Mouse (Mus musculus) cortical plate, adult 2 months (tissue): ENCODE measurements around the gene Lrrc8c. TPM values are rescaled to one million over a fixed set of nuclear protein-coding genes. Genes with fewer than 3 reads are reported as not detected.

Source experiments
- H3K27ac ChIP-seq: fragments of 200-500 bp; 2 replicates; pipeline ENCODE4 v1.5.1; 2012; ENCODE audit warnings: low read length, control low read depth, inconsistent platforms; ENCODE audit not compliant: insufficient read depth
- H3K4me1 ChIP-seq: fragments of 200-500 bp; 2 replicates; pipeline ENCODE4 v1.6.1; 2011; ENCODE audit warnings: low read length; ENCODE audit not compliant: control insufficient read depth, insufficient read depth
- H3K4me3 ChIP-seq: fragments of 200-500 bp; 2 replicates; pipeline ENCODE4 v1.5.1; 2011; ENCODE audit warnings: mild to moderate bottlenecking, low read length, control low read depth; ENCODE audit not compliant: insufficient read depth
- CTCF ChIP-seq: fragments of 200-500 bp; IDR thresholded peaks from 2 replicates; pipeline ENCODE4 v1.5.1; 2011; ENCODE audit warnings: mild to moderate bottlenecking, control low read depth, low read length; ENCODE audit not compliant: insufficient read depth; ENCODE audit errors: extremely low read depth
- POLR2A ChIP-seq: fragments of 200-500 bp; IDR thresholded peaks from 2 replicates; pipeline ENCODE4 v1.6.1; 2011; ENCODE audit warnings: mild to moderate bottlenecking, low read length, control low read depth; ENCODE audit not compliant: insufficient read depth; ENCODE audit errors: extremely low read depth
- polyA plus RNA-seq: library from polyadenylated mRNA; depleted of rRNA; stranded (reverse); fragments of >200 nt; gene quantifications from 2 replicates; pipeline ENCODE4 v1.2.3, GENCODE M21; 2012; rRNA removed

Lrrc8c gene
- polyA plus RNA-seq, result 13.1 and 14.0 TPM in 2 replicates

DNA sequence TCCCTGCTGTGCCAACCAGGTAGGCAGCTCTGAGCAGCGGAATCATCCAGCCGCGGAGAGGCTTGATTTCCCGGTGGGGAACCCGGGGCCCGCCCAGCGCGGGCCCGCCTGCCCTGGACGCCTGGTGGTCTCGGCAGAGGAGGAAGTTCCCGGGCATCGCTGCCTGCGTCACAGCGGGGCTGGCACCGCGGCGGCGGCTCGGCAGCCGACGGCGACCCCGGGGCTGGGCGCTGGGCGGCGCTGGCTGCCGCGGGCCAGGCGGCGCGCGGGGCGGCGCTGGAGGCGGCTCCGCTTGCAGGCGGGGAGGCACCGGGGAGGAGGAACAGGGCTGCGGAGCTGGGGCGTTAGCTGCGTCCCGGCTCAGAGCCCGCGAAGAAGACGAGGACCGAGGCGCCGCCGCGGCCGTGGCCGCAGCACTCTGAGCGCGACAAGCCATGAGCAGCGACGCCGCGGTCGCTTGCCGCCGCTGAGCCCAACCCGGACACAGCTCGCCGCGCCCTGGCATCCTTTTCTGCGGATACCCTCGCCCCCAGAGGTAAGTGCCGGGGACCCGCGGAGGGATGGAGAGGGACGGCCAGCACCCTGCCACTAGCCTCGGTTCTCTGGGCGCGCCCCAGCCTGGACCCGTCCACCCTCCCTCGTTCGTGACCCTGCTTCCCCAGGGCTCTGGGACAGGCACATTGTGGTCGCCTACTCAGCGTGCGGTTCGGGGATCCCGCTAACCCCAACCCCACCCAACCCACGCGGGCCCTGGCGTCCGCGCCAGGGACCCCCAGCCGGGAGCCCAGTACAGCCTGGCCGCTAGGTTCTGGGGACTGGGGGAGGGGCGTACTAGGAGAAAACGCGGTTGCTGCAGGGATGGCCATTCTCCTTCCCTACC is at the start of gene Lrrc8c:
Gene Lrrc8c, plus strand, starts transcription at position 293 of the 880 bp plus-strand sequence.
- Histone ChIP-seq H3K27ac (peak within 1 kb of the TSS; percentile 99), H3K4me1 (peaks cover 6% of the 10 kb centered on the region), H3K4me3 (peak within 1 kb of the TSS; percentile 100)
- TF ChIP-seq POLR2A (peak; percentile 61), CTCF (no peak)

DNA sequence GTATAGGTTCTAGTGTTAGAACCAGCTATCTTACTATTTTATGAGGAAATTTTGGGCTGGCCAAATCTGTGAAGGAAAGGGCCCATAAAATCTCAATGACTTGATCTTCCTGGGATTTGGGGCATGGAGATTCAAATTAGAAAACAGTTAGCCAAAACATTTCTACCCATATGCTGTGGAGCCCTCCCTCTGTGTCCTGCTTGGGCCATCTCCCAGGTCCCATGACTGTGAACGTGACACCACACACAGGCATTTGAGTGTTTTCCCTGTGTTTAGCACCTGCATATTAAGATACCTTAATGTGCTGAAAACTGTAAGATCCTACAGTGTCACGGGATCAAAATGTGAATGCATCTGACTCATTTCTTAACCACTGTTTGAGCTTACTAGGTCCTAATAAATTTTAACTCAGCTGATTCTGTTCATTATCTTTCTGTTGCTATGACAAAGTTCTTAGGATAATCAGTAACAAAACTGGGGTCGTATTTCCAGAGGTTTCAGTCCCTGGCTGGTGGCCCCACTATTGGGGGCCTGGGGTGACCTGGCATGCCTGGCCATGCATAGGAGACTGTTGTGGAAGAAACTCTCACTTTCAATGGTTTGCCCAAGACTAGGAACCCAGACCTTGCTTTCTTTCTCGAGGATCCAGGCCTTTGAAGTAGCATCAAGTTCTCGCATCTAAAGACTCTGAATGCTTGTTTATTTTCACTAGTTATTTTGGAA is 46.0 kb upstream of the Lrrc8c start:
- no peak overlapping the region for H3K4me3 ChIP-seq
- peak overlapping the region; percentile 30; the same call in 1 of the 2 replicates for H3K27ac ChIP-seq
- no peak for TF ChIP-seq CTCF
- TF ChIP-seq POLR2A, result no peak
- no peaks in the 10 kb centered on the region for H3K4me1 ChIP-seq

DNA sequence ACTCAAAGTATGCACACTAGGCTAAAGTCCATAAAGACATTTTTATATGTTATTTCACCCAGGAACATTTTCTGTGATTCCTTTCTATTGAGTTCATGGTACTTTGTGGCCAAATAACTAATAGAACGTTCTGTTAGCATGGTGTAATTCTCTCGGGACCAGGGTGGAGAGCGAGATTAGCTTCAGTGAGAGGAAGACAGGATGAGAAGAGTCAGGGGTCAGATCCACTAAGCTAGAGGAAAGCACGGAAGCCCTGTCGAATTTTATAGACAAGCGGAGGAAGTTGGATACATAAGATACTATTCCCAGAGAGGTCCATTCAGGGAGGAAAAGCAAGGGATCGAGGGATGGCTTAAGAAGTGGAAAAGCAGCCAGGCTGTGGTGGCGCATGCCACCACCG is 41.7 kb upstream of the Lrrc8c start:
- no peak overlapping the region for H3K27ac ChIP-seq
- no peak overlapping the region for H3K4me3 ChIP-seq
- H3K4me1 ChIP-seq, result no peaks in the 10 kb centered on the region
- TF ChIP-seq POLR2A (no peak), CTCF (no peak)

DNA sequence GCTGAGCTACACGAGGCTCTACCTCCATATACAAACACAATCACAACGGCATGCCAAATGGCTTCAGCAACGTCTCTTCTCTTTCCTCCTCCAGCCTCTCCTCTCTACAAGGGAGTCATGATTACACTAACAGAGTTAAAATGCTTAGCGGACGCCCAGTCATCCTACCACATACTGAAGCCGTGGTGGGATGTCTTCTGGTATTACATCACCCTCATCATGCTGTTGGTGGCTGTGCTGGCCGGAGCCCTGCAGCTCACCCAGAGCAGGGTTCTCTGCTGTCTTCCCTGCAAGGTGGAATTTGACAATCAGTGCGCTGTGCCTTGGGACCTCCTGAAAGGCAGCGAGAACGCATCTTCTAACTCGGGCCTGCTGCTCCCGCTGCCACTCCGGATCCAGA is 39.5 kb upstream of the Lrrc8c start:
- Histone ChIP-seq H3K4me1 (0 out of 2 replicates have a peak, but pooled peaks cover 2% of the 10 kb centered on the region), H3K27ac (no peak overlapping the region), H3K4me3 (no peak overlapping the region)
- no peak for TF ChIP-seq CTCF
- no peak for TF ChIP-seq POLR2A

DNA sequence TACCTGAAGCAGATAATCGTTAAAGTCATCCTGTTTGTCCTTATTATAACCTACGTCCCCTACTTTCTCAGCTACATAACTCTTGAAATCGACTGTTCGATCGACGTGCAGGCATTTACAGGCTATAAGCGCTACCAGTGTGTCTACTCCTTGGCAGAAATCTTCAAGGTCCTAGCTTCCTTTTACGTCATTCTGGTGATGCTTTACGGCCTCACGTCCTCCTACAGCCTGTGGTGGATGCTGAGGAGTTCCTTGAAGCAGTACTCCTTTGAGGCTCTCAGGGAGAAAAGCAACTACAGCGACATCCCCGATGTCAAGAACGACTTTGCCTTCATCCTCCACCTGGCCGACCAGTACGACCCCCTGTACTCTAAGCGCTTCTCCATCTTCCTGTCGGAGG is 38.6 kb upstream of the Lrrc8c start:
- Histone ChIP-seq H3K27ac (no peak overlapping the region), H3K4me3 (no peak overlapping the region), H3K4me1 (0 out of 2 replicates have a peak, but pooled peaks cover 3% of the 10 kb centered on the region)
- no peak for TF ChIP-seq POLR2A
- TF ChIP-seq CTCF, result no peak

DNA sequence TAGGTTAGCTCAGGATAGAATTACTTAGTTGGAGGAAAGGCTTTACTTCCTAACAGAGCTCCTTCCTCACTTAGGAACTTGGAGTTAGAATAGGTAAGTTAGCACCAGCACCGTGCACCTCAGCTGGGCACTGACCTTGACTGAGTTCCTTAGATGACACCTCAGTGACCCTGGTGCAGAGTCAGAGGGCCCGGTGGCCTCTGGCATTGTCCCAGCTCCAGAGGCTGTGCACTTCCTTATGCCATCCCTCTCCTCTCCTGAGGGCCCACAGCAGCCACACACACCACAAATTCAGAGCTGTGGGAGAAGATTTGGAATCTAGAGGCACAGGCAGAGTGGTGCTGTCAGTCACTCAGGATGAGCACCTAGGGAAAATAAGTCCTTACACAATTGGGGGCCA is 35.6 kb upstream of the Lrrc8c start:
- Histone ChIP-seq H3K4me1 (0 out of 2 replicates have a peak, but pooled peaks cover 3% of the 10 kb centered on the region), H3K4me3 (no peak overlapping the region), H3K27ac (peak overlapping the region; percentile 18; the same call in 1 of the 2 replicates)
- TF ChIP-seq CTCF, result no peak
- TF ChIP-seq POLR2A, result no peak

DNA sequence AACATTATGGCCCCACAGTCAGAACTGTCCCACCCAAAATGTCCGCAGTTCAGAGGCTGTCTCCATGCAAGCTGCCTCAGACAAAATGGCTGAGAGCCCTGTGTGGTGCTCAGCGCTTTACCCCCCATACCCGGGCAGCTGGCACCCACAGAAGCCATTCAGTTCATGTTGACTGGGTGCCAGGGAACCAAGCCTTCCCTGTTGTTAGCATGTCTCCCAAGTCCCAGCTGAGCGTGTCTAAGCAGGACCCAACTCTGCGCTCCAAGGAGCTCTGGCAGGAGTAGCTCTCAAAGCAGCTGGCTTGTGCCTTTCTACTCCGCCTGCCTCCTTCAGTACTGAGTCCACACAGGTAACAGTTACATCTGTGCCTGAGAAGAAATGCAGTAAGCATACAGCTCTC is 34.9 kb upstream of the Lrrc8c start:
- Histone ChIP-seq H3K4me3 (no peak overlapping the region), H3K27ac (peak overlapping the region; percentile 18)
- no peak for TF ChIP-seq CTCF
- no peak for TF ChIP-seq POLR2A

DNA sequence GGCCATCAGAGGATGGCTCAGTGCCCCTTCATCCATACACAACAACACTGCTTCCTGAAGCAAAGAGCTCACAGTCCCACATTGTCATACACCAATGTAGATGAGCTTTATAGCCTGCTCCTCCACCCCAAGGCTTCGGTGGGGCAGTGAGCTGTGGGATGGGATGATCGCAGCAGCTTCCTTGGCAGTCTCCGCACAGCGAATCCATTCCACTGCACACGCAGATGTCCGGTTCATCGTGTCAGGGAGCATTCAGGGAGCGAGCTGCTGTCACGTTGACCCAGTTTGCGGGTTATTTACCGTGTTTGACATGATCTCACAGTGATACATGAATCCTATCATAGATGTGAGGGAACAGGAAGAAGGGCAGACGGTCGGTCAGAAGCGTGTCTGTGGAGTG is 34.3 kb upstream of the Lrrc8c start:
- TF ChIP-seq POLR2A (no peak), CTCF (no peak)
- Histone ChIP-seq H3K27ac (no peak overlapping the region), H3K4me1 (0 out of 2 replicates have a peak, but pooled peaks cover 3% of the 10 kb centered on the region), H3K4me3 (no peak overlapping the region)

More for the DNA sequence above, 34.9 kb upstream of the Lrrc8c start:
- H3K4me1 ChIP-seq, result 0 out of 2 replicates have a peak, but pooled peaks cover 3% of the 10 kb centered on the region

DNA sequence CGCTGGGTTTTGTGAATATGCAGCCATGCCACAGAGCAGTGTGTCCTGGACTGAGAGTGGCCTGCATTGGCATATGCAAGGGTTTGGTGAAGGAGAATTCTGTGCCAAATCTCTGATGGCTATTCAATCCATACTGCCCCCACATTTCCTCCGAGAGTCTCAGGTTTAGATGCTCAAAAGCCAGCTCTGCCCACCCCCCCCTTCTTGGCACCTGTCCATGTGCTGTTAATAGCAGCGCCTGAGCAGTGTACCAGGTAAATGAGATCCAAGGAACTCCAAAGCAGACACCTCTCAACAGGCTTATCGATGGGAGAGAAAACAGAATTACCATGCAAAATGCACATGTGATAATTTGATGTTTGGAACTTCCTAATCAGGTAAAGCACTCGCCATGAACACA is 29.0 kb upstream of the Lrrc8c start:
- H3K27ac ChIP-seq, result no peak overlapping the region
- no peak overlapping the region for H3K4me3 ChIP-seq
- H3K4me1 ChIP-seq, result peaks cover 12% of the 10 kb centered on the region
- TF ChIP-seq CTCF, result no peak
- TF ChIP-seq POLR2A, result no peak

DNA sequence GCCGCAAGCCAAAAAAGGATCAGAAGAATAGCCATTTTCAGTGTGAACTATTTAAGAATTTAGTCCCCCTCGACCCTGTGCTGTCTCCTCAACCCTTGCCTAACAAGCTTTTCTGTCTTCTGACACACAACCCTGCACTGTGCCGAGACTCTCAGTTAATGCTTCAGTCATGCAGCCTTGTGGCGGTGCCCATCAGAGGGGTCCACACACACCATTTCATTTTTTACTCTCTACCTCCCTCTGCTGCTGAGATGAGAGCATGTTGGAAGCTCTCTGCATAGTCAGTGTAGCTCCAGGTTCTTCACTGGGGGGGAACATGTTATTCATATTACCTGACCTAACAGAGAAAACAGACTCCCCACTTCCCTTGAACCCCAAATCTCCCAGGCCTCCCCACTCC is 27.8 kb upstream of the Lrrc8c start:
- TF ChIP-seq POLR2A (no peak), CTCF (peak; percentile 56)
- no peak overlapping the region for H3K4me3 ChIP-seq
- peaks cover 12% of the 10 kb centered on the region for H3K4me1 ChIP-seq
- H3K27ac ChIP-seq, result no peak overlapping the region
